Comparison of ENCODE assay signal across 9 mouse cellular contexts in genomic region chr19:40995449-40996401, GRCm38 (mm10). TPM values are rescaled to one million over a fixed set of nuclear protein-coding genes. Genes with fewer than 3 reads are reported as not detected.
DNase-seq lines count a peak whose midpoint lies in the region; ATAC-seq and TF ChIP-seq lines count a peak whose summit lies in the region.
"Had no signal": no experiment of that assay in that cellular context is flagged by ENCODE, and none has a peak within 500 bp of the region (broad histone marks: within the 10 kb centered on the region; RNA-seq: fewer than 3 reads in every experiment).

No protein-coding gene starts in this region.

- H3K27me3 ChIP-seq in cerebellum, adult 2 months (ENCODE audit: control insufficient read depth, insufficient read depth, low read length), result no peaks in the 10 kb centered on the region; the same call in 1 of the 2 replicates
- no peaks in the 10 kb centered on the region for H3K27me3 ChIP-seq in lung, embryonic 16.5 days (ENCODE audit: control insufficient read depth, insufficient read depth, low read depth, low read length)

- H3K4me3 ChIP-seq in cerebellum, adult 2 months (replicated peaks; ENCODE audit: insufficient read depth, low read depth, low read length), result no peak overlapping the region
- H3K4me3 ChIP-seq in lung, embryonic 16.5 days (ENCODE audit: low read length), result no peak overlapping the region

- WGBS in cerebellum, adult 2 months, result 29% methylated on average over 21 of the region's 21 CpGs
- 42% methylated on average over 21 of the region's 21 CpGs for WGBS in lung, embryonic 16.5 days

- no peak; the same call in 1 of the 2 replicates for ATAC-seq in lung, embryonic 16.5 days (ENCODE audit: low read depth)

- peak overlapping the region; percentile 10; the same call in 1 of the 2 replicates for H3K4me2 ChIP-seq in lung, embryonic 16.5 days (ENCODE audit: low read depth, low read length)

- H3K9me3 ChIP-seq in lung, embryonic 16.5 days (ENCODE audit: control insufficient read depth, low read length), result no peaks in the 10 kb centered on the region

- no peak overlapping the region for H3K9ac ChIP-seq in lung, embryonic 16.5 days (ENCODE audit: low read length)

- H3K27ac ChIP-seq in cerebellum, adult 2 months (ENCODE audit: insufficient read depth, low read length), result no peak overlapping the region
- peak overlapping the region; percentile 41; the same call in 1 of the 2 replicates for H3K27ac ChIP-seq in lung, embryonic 16.5 days (ENCODE audit: low read length)

- peak; percentile 30 to 66 for DNase-seq in cerebellum, adult 2 months
- no peak for DNase-seq in cerebellum, adult 8-10 months
- DNase-seq in lung, postnatal 25 days (ENCODE audit: low spot score), result no peak
- DNase-seq in kidney, adult 9 months, result peak; percentile 55
- peak; percentile 73 to 75 for DNase-seq in spleen, postnatal 36 days (ENCODE audit: low spot score in 2 of 2)
- no peak for DNase-seq in heart, adult 9 months (ENCODE audit: low spot score in 2 of 2)
- DNase-seq in urinary bladder, adult 2 months (ENCODE audit: low spot score), result no peak
- DNase-seq: midbrain, embryonic 14.5 days had no signal

- TF ChIP-seq CTCF in cerebellum, adult 2 months (IDR thresholded peaks at IDR 0.05; ENCODE audit: borderline replicate concordance, insufficient read depth, low read depth, low read length), result no peak

- no peaks in the 10 kb centered on the region for H3K36me3 ChIP-seq in lung, embryonic 16.5 days (ENCODE audit: control insufficient read depth, insufficient read depth, low read length)

- TF ChIP-seq POLR2A in cerebellum, adult 2 months (IDR thresholded peaks at IDR 0.05; ENCODE audit: borderline replicate concordance, insufficient read depth, low read length), result no peak

- no peaks in the 10 kb centered on the region; the same call in 1 of the 2 replicates for H3K4me1 ChIP-seq in cerebellum, adult 2 months (ENCODE audit: control insufficient read depth, insufficient read depth, low read length)
- H3K4me1 ChIP-seq in lung, embryonic 16.5 days (replicated peaks; ENCODE audit: control insufficient read depth, insufficient read depth, low read length), result peaks cover 7% of the 10 kb centered on the region

RNA-seq across cellular contexts. Expression of gene Blnk, which starts 1.4 kb away (rescaled TPM):
- polyA plus RNA-seq in cerebellum, adult 2 months (2012; rRNA removed), result 0.92 and 1.1 TPM in 2 replicates
- 0.64 and 0.69 TPM in 2 replicates for polyA plus RNA-seq in lung, embryonic 16.5 days (2015; fragmentation: Nextera tagmentation; extraction: Ambion mirVana)
- 7.7 and 9.9 TPM in 2 replicates for polyA plus RNA-seq in urinary bladder, adult 2 months (2012; rRNA removed)

RNA-seq across cellular contexts. Expression of gene Dntt, which starts 33.4 kb away (rescaled TPM):
- 0.05 TPM in 1 of 2 replicates, not detected in the other for polyA plus RNA-seq in cerebellum, adult 2 months (2012; rRNA removed)
- 0.10 TPM in 1 of 2 replicates, not detected in the other for polyA plus RNA-seq in lung, embryonic 16.5 days (2015; fragmentation: Nextera tagmentation; extraction: Ambion mirVana)
- 0.03 and 0.06 TPM in 2 replicates for polyA plus RNA-seq in urinary bladder, adult 2 months (2012; rRNA removed)

Comparison
In these comparisons a context has a peak if more than half of its experiments do, and no peak if none do; other contexts are left out.
1. DNase-seq: peak in cerebellum, adult 2 months (2 of 2), kidney, adult 9 months (single experiment) and spleen, postnatal 36 days (2 of 2); none in cerebellum, adult 8-10 months (single experiment), lung, postnatal 25 days (single experiment), heart, adult 9 months (0 of 2) and urinary bladder, adult 2 months (single experiment).